13 mouse cellular contexts compared by ENCODE assay signal in genomic region chr2:66034907-66035679, GRCm38 (mm10).
A peak's percentile ranks its signal among the peaks of the same experiment; 100 is the strongest.
DNase-seq lines count a peak whose midpoint lies in the region; ATAC-seq lines count a peak whose summit lies in the region.
"Had no signal": no experiment of that assay in that cellular context is flagged by ENCODE, and none has a peak within 500 bp of the region (broad histone marks: within the 10 kb centered on the region; RNA-seq: fewer than 3 reads in every experiment).

No protein-coding gene starts in this region.

- WGBS in midbrain, embryonic 10.5 days, result 77% methylated on average over 9 of the region's 9 CpGs

- peaks cover 17% of the 10 kb centered on the region for H3K4me1 ChIP-seq in midbrain, embryonic 10.5 days

- no peak overlapping the region for H3K4me3 ChIP-seq in midbrain, embryonic 10.5 days

- ATAC-seq in monocyte, adult 5-6 weeks (replicated peaks; ENCODE audit: insufficient number of reproducible peaks, low FRiP score, low TSS enrichment, poor library complexity, severe bottlenecking), result no peak
- ATAC-seq: intestine, embryonic 16.5 days had no signal

- peaks cover 9% of the 10 kb centered on the region for H3K27me3 ChIP-seq in midbrain, embryonic 10.5 days (ENCODE audit: low read depth, poor library complexity, severe bottlenecking)

- intact Hi-C loops in gastrocnemius, postnatal 14 days (cut with DNase I; ENCODE audit: low total_unique reads), result no loop called here
- intact Hi-C loops in gastrocnemius, postnatal 36 days (cut with DNase I), result no loop called here

- H3K27ac ChIP-seq in midbrain, embryonic 10.5 days (replicated peaks), result no peak overlapping the region

- no peaks in the 10 kb centered on the region for H3K36me3 ChIP-seq in midbrain, embryonic 10.5 days

- H3K9me3 ChIP-seq in midbrain, embryonic 10.5 days (replicated peaks), result no peaks in the 10 kb centered on the region

- DNase-seq in gastrocnemius, postnatal 14 days, result peak; percentile 39
- no peak for DNase-seq in gastrocnemius, postnatal 36 days
- DNase-seq in right cerebral cortex, postnatal 10 days (ENCODE audit: low spot score in 2 of 2), result peak; percentile 74 to 78
- no peak for DNase-seq in right cerebral cortex, postnatal 25 days
- peak; percentile 38 for DNase-seq in midbrain, embryonic 10.5 days (ENCODE audit: low spot score)
- no peak for DNase-seq in cerebellum, adult 8-10 months
- no peak for DNase-seq in urinary bladder, postnatal 4 days (ENCODE audit: low spot score in 2 of 2)
- DNase-seq: adrenal gland, adult 2 months; embryo, embryonic 11 days; heart, adult 18-20 months; thymus, postnatal 4 days had no signal

Comparison
In these comparisons a context has a peak if more than half of its experiments do, and no peak if none do; other contexts are left out.
1. DNase-seq: peak in gastrocnemius, postnatal 14 days (single experiment), right cerebral cortex, postnatal 10 days (2 of 2) and midbrain, embryonic 10.5 days (single experiment); none in gastrocnemius, postnatal 36 days (0 of 2), right cerebral cortex, postnatal 25 days (single experiment), cerebellum, adult 8-10 months (single experiment) and urinary bladder, postnatal 4 days (0 of 2).